Mouse (Mus musculus): ENCODE measurements around the gene Ccdc149. TPM values are rescaled to one million over a fixed set of nuclear protein-coding genes. Genes with fewer than 3 reads are reported as not detected.
A peak's percentile ranks its signal among the peaks of the same experiment; 100 is the strongest.

The Ccdc149 gene
- total RNA-seq, 2 experiments from 2014 or later, result 33.1 to 35.6 TPM

GRCm38 (mm10) chr5:52459308-52459707, 12.0 kb downstream of the Ccdc149 start:
- intact Hi-C loops (cut with DNase I), result no loop called here
- DNase-seq (ENCODE audit: extremely low spot score in 1 of 2, low spot score in 2 of 2), result no peak

DNA sequence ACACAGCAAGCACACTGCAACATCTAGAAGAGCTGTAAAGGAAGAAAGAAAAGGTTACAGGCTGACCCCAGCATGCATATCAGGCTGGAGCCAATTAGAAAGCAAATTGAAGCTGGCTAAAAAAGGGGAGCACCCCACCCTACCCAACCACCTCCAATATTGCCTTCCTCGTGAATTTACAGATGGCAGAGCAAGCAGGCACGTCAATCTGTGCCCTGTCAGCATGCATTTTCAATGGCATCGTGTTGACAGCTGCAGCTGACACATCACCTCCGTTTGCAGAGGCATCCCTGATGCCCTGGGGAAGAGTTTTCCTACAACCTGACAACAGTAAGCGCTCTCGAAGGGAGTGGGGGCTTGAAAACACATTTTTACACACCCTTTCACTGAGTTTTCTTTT, 14.2 kb downstream of the Ccdc149 start:
- intact Hi-C loops (cut with DNase I), result no loop called here
- DNase-seq (ENCODE audit: extremely low spot score in 1 of 2, low spot score in 2 of 2), result no peak

GRCm38 (mm10) chr5:52450821-52451220, 20.5 kb downstream of the Ccdc149 start:
- no peak for DNase-seq (ENCODE audit: extremely low spot score in 1 of 2, low spot score in 2 of 2)
- intact Hi-C loops (cut with DNase I), result no loop called here

DNA sequence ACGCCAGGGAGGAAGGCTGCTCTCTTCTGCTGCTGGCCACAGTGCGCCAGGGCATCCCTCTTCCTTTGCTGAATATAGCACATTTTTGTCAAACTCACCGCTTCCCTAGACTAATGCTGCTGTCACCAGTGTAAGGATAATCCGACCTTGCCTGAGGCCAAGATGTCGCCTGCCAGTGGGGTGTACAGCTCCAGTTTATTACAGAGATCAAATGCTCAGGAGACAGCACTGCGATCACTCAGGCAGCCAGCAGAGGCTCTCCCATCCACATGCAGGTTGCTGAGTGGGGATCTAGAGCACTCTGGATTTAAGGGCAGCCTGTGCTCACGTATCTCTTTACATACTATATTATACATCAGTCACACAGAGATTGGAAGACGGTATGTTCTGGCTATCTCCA, 22.1 kb downstream of the Ccdc149 start:
- DNase-seq (ENCODE audit: extremely low spot score in 1 of 2, low spot score in 2 of 2), result no peak

GRCm38 (mm10) chr5:52440278-52440677, 31.0 kb downstream of the Ccdc149 start:
- no peak for DNase-seq (ENCODE audit: extremely low spot score in 1 of 2, low spot score in 2 of 2)
- intact Hi-C loops (cut with DNase I), result no loop called here

More for the DNA sequence above, 22.1 kb downstream of the Ccdc149 start:
- intact Hi-C loops (cut with DNase I), result no loop called here

DNA sequence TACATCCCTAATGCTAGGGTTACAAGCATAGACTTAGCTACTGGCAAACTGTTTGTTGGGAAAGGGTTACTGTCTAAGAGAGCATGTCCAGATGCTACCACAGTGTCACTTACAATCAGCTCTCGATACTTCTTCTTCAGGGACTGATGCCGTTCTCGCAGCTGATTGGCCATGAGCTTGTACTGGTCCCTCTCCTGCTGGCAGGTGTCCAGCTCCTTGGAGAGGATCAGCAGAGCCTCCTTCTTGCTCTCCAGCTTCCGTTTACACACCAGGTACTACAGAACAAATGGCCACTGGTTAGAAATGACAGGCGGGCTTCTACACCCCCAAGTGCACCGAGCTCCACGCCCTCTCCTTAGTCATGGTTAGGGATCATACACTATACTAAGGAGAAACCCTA, 32.4 kb downstream of the Ccdc149 start:
- DNase-seq (ENCODE audit: extremely low spot score in 1 of 2, low spot score in 2 of 2), result peak in 1 of 2 experiments; percentile 32
- intact Hi-C loops (cut with DNase I), result no loop called here

DNA sequence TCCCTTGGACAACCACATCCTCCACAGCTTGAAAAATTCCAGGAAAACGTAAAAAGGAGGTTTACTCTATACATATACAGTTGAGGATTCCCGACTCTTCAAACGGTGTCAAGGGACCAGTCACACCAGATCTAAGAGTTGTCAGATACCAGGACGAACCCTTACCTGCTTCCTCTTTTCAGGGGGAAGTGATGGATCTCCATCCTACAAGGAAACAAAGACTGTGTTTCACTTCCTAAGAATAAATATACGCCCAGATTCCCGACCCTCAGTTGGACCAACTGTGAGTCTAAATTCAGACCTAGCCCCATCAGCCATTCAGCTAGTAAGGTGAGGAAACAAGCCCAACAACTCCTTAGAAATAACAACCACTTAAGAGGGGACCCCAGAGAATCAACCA, 35.8 kb downstream of the Ccdc149 start:
- intact Hi-C loops (cut with DNase I), result no loop called here
- no peak for DNase-seq (ENCODE audit: extremely low spot score in 1 of 2, low spot score in 2 of 2)

- DNase-seq (ENCODE audit: extremely low spot score in 1 of 2, low spot score in 2 of 2), result peak in 1 of 2 experiments; percentile 32
- intact Hi-C loops (cut with DNase I), result no loop called here
These were observed 40.0 kb downstream of the Ccdc149 start for GRCm38 (mm10) chr5:52431276-52431844.

DNA sequence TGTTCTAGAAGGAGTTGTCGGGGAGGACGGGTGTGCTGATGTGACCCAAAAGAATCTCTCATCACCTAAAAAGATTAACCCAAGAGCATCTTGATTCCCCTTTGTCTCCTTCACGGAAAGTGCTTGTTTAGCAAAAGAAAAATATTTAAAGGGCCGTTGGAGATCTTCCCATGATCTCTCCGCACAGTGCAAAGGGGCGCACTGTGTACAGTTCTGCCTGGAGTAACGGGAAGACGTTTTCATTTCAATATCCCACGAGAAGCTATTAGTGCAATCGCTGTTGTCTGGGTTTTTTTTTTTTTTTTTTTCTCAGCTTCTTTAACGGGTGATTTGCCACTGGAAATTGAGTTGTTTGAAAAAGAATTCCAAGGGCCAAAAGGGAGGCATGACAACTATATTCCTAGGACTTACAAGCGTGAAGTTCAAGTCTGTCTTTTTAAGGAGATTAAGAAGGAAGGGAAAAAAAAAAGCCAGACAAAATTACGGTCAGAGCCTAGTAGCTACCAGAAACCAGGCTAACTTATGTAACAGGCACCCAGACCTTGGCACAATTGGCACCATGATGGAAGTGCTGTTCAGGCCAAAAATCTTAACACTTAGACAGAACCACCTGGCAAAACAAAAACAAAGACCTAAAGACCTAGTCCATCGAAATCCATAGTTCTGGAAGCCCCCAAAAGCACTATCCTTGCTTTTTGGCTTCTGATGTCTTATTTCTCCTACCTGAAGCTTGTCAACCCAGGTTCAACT, 41.4 kb downstream of the Ccdc149 start:
- intact Hi-C loops (cut with DNase I), result no loop called here
- no peak for DNase-seq (ENCODE audit: extremely low spot score in 1 of 2, low spot score in 2 of 2)

DNA sequence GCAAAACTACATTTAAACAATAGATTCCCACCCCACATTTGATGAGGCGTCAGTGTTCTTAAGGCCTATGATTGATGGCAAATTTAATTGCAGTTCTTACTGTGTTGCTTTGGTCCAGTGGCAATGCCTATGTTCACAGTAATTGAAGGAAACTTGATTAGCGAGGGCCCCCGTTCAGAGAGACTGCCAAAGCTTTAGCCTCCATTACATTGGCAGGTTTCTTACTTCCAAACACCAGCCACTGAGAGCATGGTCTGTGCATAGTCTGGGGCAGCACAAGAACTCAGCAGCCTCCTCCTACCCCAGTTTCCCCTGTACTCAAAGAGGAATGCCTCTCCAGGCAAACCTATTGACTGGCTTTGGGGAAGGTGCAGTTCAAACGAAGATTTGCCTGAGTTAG, 42.7 kb downstream of the Ccdc149 start:
- intact Hi-C loops (cut with DNase I), result no loop called here
- no peak for DNase-seq (ENCODE audit: extremely low spot score in 1 of 2, low spot score in 2 of 2)

DNA sequence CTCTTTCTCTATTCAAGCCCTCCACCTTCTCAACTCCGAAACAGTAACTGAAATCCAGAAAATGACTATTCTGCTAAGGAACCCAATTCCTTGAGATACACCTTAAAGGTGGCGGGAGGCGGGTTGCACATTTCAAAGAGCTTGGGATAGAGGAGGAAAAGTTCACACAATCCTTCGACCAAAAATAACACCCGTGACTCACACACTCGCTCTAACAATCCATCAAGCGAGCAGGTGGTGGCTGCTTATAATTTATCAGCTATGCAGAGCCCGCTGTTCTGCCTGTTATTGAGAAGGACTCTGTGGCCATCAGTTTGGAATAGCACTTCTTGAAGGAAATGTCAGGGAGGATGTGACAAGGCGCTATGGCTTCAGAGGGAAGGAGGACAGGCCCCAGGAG, 45.5 kb downstream of the Ccdc149 start:
- intact Hi-C loops (cut with DNase I), result no loop called here
- DNase-seq (ENCODE audit: extremely low spot score in 1 of 2, low spot score in 2 of 2), result no peak

DNA sequence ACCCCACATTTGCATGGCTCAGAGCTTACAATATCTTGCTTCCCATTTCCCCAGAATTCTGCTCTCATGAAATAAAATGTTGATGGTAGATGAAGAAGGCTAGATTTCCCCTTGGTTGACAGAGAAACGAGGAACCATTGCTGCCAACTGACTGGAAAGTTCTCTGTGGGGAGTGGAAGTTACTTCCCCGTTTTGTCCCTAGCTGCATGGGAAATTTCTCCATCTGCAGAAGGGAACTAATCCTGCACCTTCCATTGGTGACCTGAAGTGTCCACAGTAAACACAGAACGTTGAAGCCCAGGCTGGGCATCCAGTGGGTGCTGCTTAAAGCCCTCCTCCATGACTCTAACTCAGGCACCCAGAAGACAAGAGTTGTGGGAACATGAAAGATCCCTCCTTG, 47.4 kb downstream of the Ccdc149 start:
- intact Hi-C loops (cut with DNase I), result no loop called here
- DNase-seq (ENCODE audit: extremely low spot score in 1 of 2, low spot score in 2 of 2), result no peak

GRCm38 (mm10) chr5:52416485-52416884, 54.8 kb downstream of the Ccdc149 start:
- no peak for DNase-seq (ENCODE audit: extremely low spot score in 1 of 2, low spot score in 2 of 2)
- intact Hi-C loops (cut with DNase I), result no loop called here

DNA sequence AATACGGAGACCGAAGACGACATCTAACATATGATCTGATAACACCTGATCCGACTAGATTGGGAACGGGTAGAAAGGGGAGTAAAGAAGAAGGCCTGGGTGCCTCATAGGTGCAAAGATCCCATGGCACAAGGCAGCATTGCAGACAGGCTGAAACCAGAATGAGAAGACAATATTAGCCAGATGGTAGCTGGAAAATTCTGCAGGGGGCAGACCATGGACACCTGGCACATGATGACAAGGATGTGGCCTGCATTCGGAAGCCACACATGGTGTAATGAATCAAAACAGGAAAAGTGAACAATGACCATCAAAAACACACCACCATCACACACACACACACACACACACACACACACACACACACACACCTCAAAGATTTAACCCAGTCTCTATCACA, 55.4 kb downstream of the Ccdc149 start:
- DNase-seq (ENCODE audit: extremely low spot score in 1 of 2, low spot score in 2 of 2), result no peak
- intact Hi-C loops (cut with DNase I), result no loop called here

GRCm38 (mm10) chr5:52415193-52415592, 56.1 kb downstream of the Ccdc149 start:
- DNase-seq (ENCODE audit: extremely low spot score in 1 of 2, low spot score in 2 of 2), result no peak
- intact Hi-C loops (cut with DNase I), result no loop called here

DNA sequence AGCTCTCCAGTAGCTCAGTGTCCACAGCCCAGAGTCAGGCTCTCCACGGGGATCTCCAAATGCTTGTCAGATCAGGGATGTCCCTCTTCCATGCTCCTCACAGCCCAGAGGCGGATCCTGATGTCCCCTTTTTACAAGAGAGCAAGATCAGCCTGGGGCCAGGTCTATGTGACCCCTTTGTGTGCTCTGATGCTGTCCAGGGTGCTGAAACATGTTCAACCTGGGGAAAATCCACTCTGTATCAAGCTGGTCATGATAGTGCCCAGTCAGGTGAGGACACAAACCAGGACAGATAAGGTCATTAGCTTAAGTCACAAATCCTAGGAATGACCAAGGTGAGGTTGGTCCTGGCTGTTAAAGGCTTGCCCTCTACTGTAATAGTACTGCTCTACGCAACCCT, 59.8 kb downstream of the Ccdc149 start:
- intact Hi-C loops (cut with DNase I), result no loop called here

GRCm38 (mm10) chr5:52410197-52410596, 61.1 kb downstream of the Ccdc149 start:
- intact Hi-C loops (cut with DNase I), result no loop called here
- DNase-seq (ENCODE audit: extremely low spot score in 1 of 2, low spot score in 2 of 2), result no peak

More for the DNA sequence above, 59.8 kb downstream of the Ccdc149 start:
- DNase-seq (ENCODE audit: extremely low spot score in 1 of 2, low spot score in 2 of 2), result no peak

DNA sequence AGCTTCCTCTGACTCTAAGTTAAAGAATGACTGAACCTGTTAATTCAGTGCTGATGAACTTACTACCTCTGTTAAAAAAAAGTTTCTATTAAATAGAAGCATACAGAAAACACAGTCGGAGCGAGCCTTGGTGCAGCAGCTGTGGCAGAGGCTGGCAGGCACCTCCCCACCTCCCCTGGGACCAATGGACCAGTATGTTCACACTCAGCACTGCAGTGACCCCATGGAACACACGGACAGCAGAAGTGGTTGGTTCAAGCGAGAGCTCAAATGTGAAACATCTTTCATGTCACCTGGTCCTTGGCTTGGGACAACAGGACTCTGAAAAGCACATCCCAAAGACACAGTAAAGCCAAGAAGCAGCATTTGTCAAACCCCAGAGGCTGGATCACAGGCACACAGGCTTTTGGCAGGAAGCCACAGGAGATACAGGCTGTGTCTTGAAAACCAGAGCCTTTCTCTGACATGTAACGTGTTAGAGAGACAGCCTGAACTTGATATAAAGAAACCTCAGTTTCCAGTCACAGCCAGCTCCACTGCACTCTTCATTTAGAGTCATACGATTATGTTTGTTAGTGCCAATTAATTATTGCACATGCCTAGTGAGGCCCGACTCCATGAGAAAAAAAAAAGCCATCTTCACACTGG, 62.5 kb downstream of the Ccdc149 start:
- peak in 1 of 2 experiments; percentile 30 for DNase-seq (ENCODE audit: extremely low spot score in 1 of 2, low spot score in 2 of 2)
- intact Hi-C loops (cut with DNase I), result no loop called here

DNA sequence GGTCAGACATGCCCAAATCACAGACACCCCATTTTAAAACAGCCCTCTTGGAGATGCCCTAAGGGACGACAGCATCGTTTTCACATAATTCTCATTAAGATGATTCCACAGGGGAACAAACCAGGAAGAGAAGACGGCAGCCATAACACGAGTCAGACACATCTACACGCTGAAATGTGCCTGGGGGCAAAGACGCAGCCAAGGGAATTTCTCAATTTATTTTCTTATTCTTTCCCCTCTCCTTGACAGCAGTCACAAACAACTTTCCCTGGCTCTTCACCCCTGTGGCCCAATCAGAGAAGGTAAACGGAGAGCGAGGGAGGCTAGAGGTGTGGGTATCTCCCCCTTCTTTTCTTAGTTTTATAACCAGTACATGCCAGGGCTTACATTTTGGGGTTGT, 66.9 kb downstream of the Ccdc149 start:
- intact Hi-C loops (cut with DNase I), result no loop called here
- DNase-seq (ENCODE audit: extremely low spot score in 1 of 2, low spot score in 2 of 2), result no peak

GRCm38 (mm10) chr5:52393756-52394155, 77.6 kb downstream of the Ccdc149 start:
- intact Hi-C loops (cut with DNase I), result no loop called here
- DNase-seq (ENCODE audit: extremely low spot score in 1 of 2, low spot score in 2 of 2), result no peak
